Comparison of ENCODE assay signal across 11 mouse cellular contexts in the genomic region with DNA sequence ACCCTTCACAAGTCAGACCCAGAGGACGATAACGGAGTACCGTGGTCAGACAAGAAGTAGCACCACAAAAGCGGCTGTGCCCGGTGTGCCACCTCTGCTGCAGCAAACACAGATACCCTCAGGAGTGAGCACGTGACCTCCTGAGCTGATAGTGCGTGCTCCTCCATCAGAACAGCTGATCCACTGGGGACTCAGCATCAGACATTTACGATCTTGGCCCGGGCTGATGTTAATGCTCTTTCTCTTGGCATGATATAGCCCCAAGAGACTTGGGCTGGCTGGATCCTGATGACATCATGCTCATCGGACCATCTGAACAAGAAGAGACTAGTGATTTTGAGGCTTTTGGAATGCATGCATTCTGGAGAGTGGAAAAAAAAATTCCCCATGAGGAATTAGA. TPM values are rescaled to one million over a fixed set of nuclear protein-coding genes. Genes with fewer than 3 reads are reported as not detected.
DNase-seq lines count a peak whose midpoint lies in the region; ATAC-seq and TF ChIP-seq lines count a peak whose summit lies in the region.
"Had no signal": no experiment of that assay in that cellular context is flagged by ENCODE, and none has a peak within 500 bp of the region (broad histone marks: within the 10 kb centered on the region; RNA-seq: fewer than 3 reads in every experiment).

No protein-coding gene starts in this region.

- no peaks in the 10 kb centered on the region for H3K27me3 ChIP-seq in kidney, embryonic 16.5 days (ENCODE audit: insufficient read depth, low read length)
- H3K27me3 ChIP-seq in neural tube, embryonic 12.5 days (replicated peaks): no peaks in the 10 kb centered on the region
- H3K27me3 ChIP-seq: hindbrain, embryonic 15.5 days; limb, embryonic 12.5 days; stomach, embryonic 15.5 days had no signal

- H3K36me3 ChIP-seq in kidney, embryonic 16.5 days (ENCODE audit: insufficient read depth, low read length): no peaks in the 10 kb centered on the region
- H3K36me3 ChIP-seq in neural tube, embryonic 12.5 days: no peaks in the 10 kb centered on the region
- H3K36me3 ChIP-seq: hindbrain, embryonic 15.5 days; stomach, embryonic 15.5 days had no signal

- no peak for DNase-seq in kidney, adult 18-20 months
- peak; percentile 90 for DNase-seq in MN1 (ENCODE audit: low spot score)
- peak; percentile 67 for DNase-seq in gastrocnemius, adult 2 months
- no peak for DNase-seq in layer of hippocampus, adult 8-10 months (ENCODE audit: low spot score in 2 of 2)
- no peak for DNase-seq in urinary bladder, postnatal 25 days (ENCODE audit: low spot score)

- H3K9ac ChIP-seq in kidney, embryonic 16.5 days (replicated peaks; ENCODE audit: low read length): no peak overlapping the region
- H3K9ac ChIP-seq in neural tube, embryonic 12.5 days: no peak overlapping the region
- H3K9ac ChIP-seq: hindbrain, embryonic 15.5 days; limb, embryonic 12.5 days; stomach, embryonic 15.5 days had no signal

- TF ChIP-seq CTCF in gastrocnemius, adult 2 months (IDR thresholded peaks at IDR 0.05): no peak

- H3K4me3 ChIP-seq in kidney, embryonic 16.5 days (ENCODE audit: low read length): no peak overlapping the region
- no peak overlapping the region for H3K4me3 ChIP-seq in gastrocnemius, adult 2 months
- no peak overlapping the region for H3K4me3 ChIP-seq in neural tube, embryonic 12.5 days
- H3K4me3 ChIP-seq: erythroblast, embryonic 14.5 days; hindbrain, embryonic 15.5 days; limb, embryonic 12.5 days; stomach, embryonic 15.5 days had no signal

- H3K4me1 ChIP-seq in kidney, embryonic 16.5 days (ENCODE audit: insufficient read depth, low read length): no peaks in the 10 kb centered on the region
- H3K4me1 ChIP-seq in neural tube, embryonic 12.5 days: no peaks in the 10 kb centered on the region
- H3K4me1 ChIP-seq: limb, embryonic 12.5 days; stomach, embryonic 15.5 days had no signal

- ATAC-seq in kidney, embryonic 16.5 days (ENCODE audit: low FRiP score, low TSS enrichment): 0 out of 2 replicates have a peak, but pooled peaks have one; percentile 19
- ATAC-seq in neural tube, embryonic 12.5 days (ENCODE audit: low FRiP score, low read depth): peak; percentile 25; the same call in 1 of the 2 replicates

- H3K9me3 ChIP-seq in kidney, embryonic 16.5 days (ENCODE audit: low read length): peaks cover 7% of the 10 kb centered on the region
- peaks cover 12% of the 10 kb centered on the region; the same call in 1 of the 2 replicates for H3K9me3 ChIP-seq in neural tube, embryonic 12.5 days
- H3K9me3 ChIP-seq: hindbrain, embryonic 15.5 days; stomach, embryonic 15.5 days had no signal

- intact Hi-C loops in gastrocnemius, adult 2 months (cut with DNase I): no loop called here

- no peak overlapping the region for H3K27ac ChIP-seq in kidney, embryonic 16.5 days (ENCODE audit: low read length)
- no peak overlapping the region for H3K27ac ChIP-seq in gastrocnemius, adult 2 months
- H3K27ac ChIP-seq in neural tube, embryonic 12.5 days: no peak overlapping the region
- H3K27ac ChIP-seq: hindbrain, embryonic 15.5 days; limb, embryonic 12.5 days; stomach, embryonic 15.5 days had no signal

- H3K4me2 ChIP-seq in kidney, embryonic 16.5 days (replicated peaks; ENCODE audit: low read depth, low read length): no peak overlapping the region
- H3K4me2 ChIP-seq in neural tube, embryonic 12.5 days (replicated peaks): no peak overlapping the region
- H3K4me2 ChIP-seq: hindbrain, embryonic 15.5 days; limb, embryonic 12.5 days; stomach, embryonic 15.5 days had no signal

- 76% methylated on average over 10 of the region's 10 CpGs for WGBS in kidney, embryonic 16.5 days
- WGBS in neural tube, embryonic 12.5 days: 76% methylated on average over 10 of the region's 10 CpGs

RNA-seq across cellular contexts. Expression of gene Srp9, which starts 50.3 kb away (rescaled TPM):
- 131 and 132 TPM in 2 replicates for polyA plus RNA-seq in kidney, embryonic 16.5 days (2015; fragmentation: Nextera tagmentation; extraction: Ambion mirVana)
- 10 to 100 TPM; 41.1 to 44.9 TPM for total RNA-seq in gastrocnemius, adult 2 months (2021)
- 146 and 161 TPM in 2 replicates for polyA plus RNA-seq in neural tube, embryonic 12.5 days (2016; fragmentation: Nextera tagmentation; extraction: Ambion mirVana)
- total RNA-seq in layer of hippocampus, adult 8-10 months (2022): 10 to 100 TPM; 59.2 to 68.1 (median 65.4) TPM

RNA-seq across cellular contexts. Expression of gene Enah, which starts 54.5 kb away (rescaled TPM):
- polyA plus RNA-seq in kidney, embryonic 16.5 days (2015; fragmentation: Nextera tagmentation; extraction: Ambion mirVana): 10.8 and 14.8 TPM in 2 replicates
- 10 to 100 TPM; 31.6 to 73.0 TPM for total RNA-seq in gastrocnemius, adult 2 months (2021)
- 43.3 and 45.6 TPM in 2 replicates for polyA plus RNA-seq in neural tube, embryonic 12.5 days (2016; fragmentation: Nextera tagmentation; extraction: Ambion mirVana)
- total RNA-seq in layer of hippocampus, adult 8-10 months (2022): 100 to 1,000 TPM; 174 to 214 (median 191) TPM

Comparison
In these comparisons a context has a peak if more than half of its experiments do, and no peak if none do; other contexts are left out.
1. DNase-seq: peak in MN1 (single experiment) and gastrocnemius, adult 2 months (single experiment); none in kidney, adult 18-20 months (single experiment), layer of hippocampus, adult 8-10 months (0 of 2) and urinary bladder, postnatal 25 days (single experiment).